Mouse (Mus musculus): ENCODE data around the gene Npl.

- TF ChIP-seq CTCF (IDR thresholded peaks at IDR 0.05; ENCODE audit: low read depth) (no peak), EP300 (IDR thresholded peaks at IDR 0.05; ENCODE audit: low read depth) (no peak)
These were observed 58.5 kb downstream of the Npl start for GRCm38 (mm10) chr1:153491345-153491744.

Measured in heart, postnatal 0 days (tissue).